Mouse (Mus musculus) myocyte (in vitro differentiated cells): ENCODE data around the gene Mrs2.

Experiments
- CEBPB ChIP-seq: IDR thresholded peaks from 2 replicates; pipeline ENCODE4 v1.6.1; 2011; ENCODE audit warnings: mild to moderate bottlenecking, moderate library complexity; ENCODE audit not compliant: poor library complexity, insufficient read depth, severe bottlenecking
- E2F4 ChIP-seq: IDR thresholded peaks from one replicate; pipeline ENCODE4 v1.6.1; 2011; ENCODE audit warnings: mild to moderate bottlenecking, control low read depth, moderate library complexity; ENCODE audit not compliant: insufficient read depth
- MAX ChIP-seq: IDR thresholded peaks from one replicate; pipeline ENCODE4 v1.6.1; 2011; ENCODE audit warnings: low read depth, mild to moderate bottlenecking, control low read depth
- MYOD1 ChIP-seq, 3 experiments: IDR thresholded peaks; one replicate each; pipeline ENCODE4 v1.6.1; 2011; ENCODE audit warnings: control low read depth in 2 of 3, low read depth in 2 of 3, mild to moderate bottlenecking in 2 of 3, moderate library complexity in 1 of 3; ENCODE audit not compliant: insufficient read length in 2 of 3, control insufficient read depth in 1 of 3
- MYOG ChIP-seq, 3 experiments: IDR thresholded peaks; one replicate each; pipeline ENCODE4 v1.6.1; 2011; ENCODE audit warnings: control low read depth in 2 of 3, low read depth in 2 of 3, mild to moderate bottlenecking in 2 of 3; ENCODE audit not compliant: insufficient read length in 2 of 3, control insufficient read depth in 1 of 3, insufficient read depth in 1 of 3
- POLR2A ChIP-seq: IDR thresholded peaks from one replicate; pipeline ENCODE4 v1.6.1; 2011; ENCODE audit warnings: low read depth, mild to moderate bottlenecking, control low read depth, moderate library complexity; ENCODE audit not compliant: insufficient read length
- POLR2AphosphoS2 ChIP-seq: IDR thresholded peaks from one replicate; pipeline ENCODE4 v1.6.1; 2011; ENCODE audit warnings: low read depth, control low read depth; ENCODE audit not compliant: insufficient read length
- REST ChIP-seq: IDR thresholded peaks from one replicate; pipeline ENCODE4 v1.6.1; 2011; ENCODE audit warnings: mild to moderate bottlenecking, control low read depth, moderate library complexity; ENCODE audit not compliant: insufficient read depth, insufficient read length
- SRF ChIP-seq: IDR thresholded peaks from one replicate; pipeline ENCODE4 v1.6.1; 2011; ENCODE audit warnings: low read depth; ENCODE audit not compliant: control insufficient read depth, insufficient read length
- TCF12 ChIP-seq: IDR thresholded peaks from one replicate; pipeline ENCODE4 v1.6.1; 2011; ENCODE audit warnings: mild to moderate bottlenecking, control low read depth; ENCODE audit not compliant: poor library complexity, insufficient read depth, severe bottlenecking
- TCF3 ChIP-seq: IDR thresholded peaks from one replicate; pipeline ENCODE4 v1.6.1; 2011; ENCODE audit warnings: low read depth, control low read depth; ENCODE audit not compliant: insufficient read length
- USF1 ChIP-seq: IDR thresholded peaks from one replicate; pipeline ENCODE4 v1.6.1; 2011; ENCODE audit warnings: low read depth, mild to moderate bottlenecking, control low read depth, moderate library complexity

- TF ChIP-seq E2F4 (no peak), CEBPB (no peak), USF1 (no peak), POLR2AphosphoS2 (no peak), POLR2A (no peak), MYOD1 (IDR thresholded peaks at IDR 0.05; ENCODE audit: control insufficient read depth in 1 of 3, insufficient read length in 2 of 3, low read depth in 2 of 3) (no peak), REST (no peak), TCF12 (no peak), MAX (no peak), TCF3 (no peak), MYOG (IDR thresholded peaks at IDR 0.05; ENCODE audit: control insufficient read depth in 1 of 3, insufficient read depth in 1 of 3, insufficient read length in 2 of 3, low read depth in 2 of 3) (no peak), SRF (no peak)
Measured at GRCm38 (mm10) chr13:25027114-25027425, 6.9 kb upstream of the Mrs2 start.
